8 mouse cellular contexts compared by ENCODE assay signal in genomic region chrX:74246693-74247092, GRCm38 (mm10). TPM values are rescaled to one million over a fixed set of nuclear protein-coding genes. Genes with fewer than 3 reads are reported as not detected.
DNase-seq lines count a peak whose midpoint lies in the region; ATAC-seq and TF ChIP-seq lines count a peak whose summit lies in the region.

No protein-coding gene starts in this region.

- peaks cover 71% of the 10 kb centered on the region for H3K79me2 ChIP-seq in C2C12 (ENCODE audit: control insufficient read depth, insufficient read depth)
- H3K79me2 ChIP-seq in myocyte (ENCODE audit: control insufficient read depth, insufficient read depth), result peaks cover 51% of the 10 kb centered on the region

- peak overlapping the region; percentile 93 for H3K27ac ChIP-seq in forebrain, embryonic 16.5 days (ENCODE audit: low read length)
- peak overlapping the region; percentile 87 for H3K27ac ChIP-seq in limb, embryonic 13.5 days

- no peak for ATAC-seq in erythroblast, adult 5-6 weeks (replicated peaks; ENCODE audit: low FRiP score, poor library complexity, severe bottlenecking)
- peak; percentile 14; the same call in 1 of the 2 replicates for ATAC-seq in forebrain, embryonic 16.5 days
- ATAC-seq in limb, embryonic 13.5 days (ENCODE audit: low FRiP score, low read depth), result peak; percentile 17; the same call in 1 of the 2 replicates

- H3K4me2 ChIP-seq in forebrain, embryonic 16.5 days (ENCODE audit: low read length), result peak overlapping the region; percentile 54
- peak overlapping the region; percentile 61 for H3K4me2 ChIP-seq in limb, embryonic 13.5 days (replicated peaks)
- peak overlapping the region; percentile 90 for H3K4me2 ChIP-seq in myocyte (ENCODE audit: low read depth)

- DNase-seq in cerebellum, adult 11 months, result no peak
- DNase-seq in left cerebral cortex, adult 9 months (ENCODE audit: low spot score in 2 of 2), result no peak

- peak overlapping the region; percentile 68 for H3K4me3 ChIP-seq in erythroblast, embryonic 14.5 days (replicated peaks)
- peak overlapping the region; percentile 30 for H3K4me3 ChIP-seq in C2C12 (ENCODE audit: insufficient read depth, poor library complexity, severe bottlenecking)
- peak overlapping the region; percentile 63 for H3K4me3 ChIP-seq in forebrain, embryonic 16.5 days (replicated peaks; ENCODE audit: low read length)
- peak overlapping the region; percentile 60 for H3K4me3 ChIP-seq in limb, embryonic 13.5 days
- peak overlapping the region; percentile 96 for H3K4me3 ChIP-seq in myocyte

- TF ChIP-seq POLR2A in myocyte (IDR thresholded peaks at IDR 0.05; ENCODE audit: insufficient read length, low read depth), result no peak

- 28% methylated on average over 15 of the region's 15 CpGs for WGBS in forebrain, embryonic 16.5 days
- 12% methylated on average over 14 of the region's 15 CpGs for WGBS in limb, embryonic 13.5 days

- H3K4me1 ChIP-seq in erythroblast, embryonic 14.5 days (ENCODE audit: control insufficient read depth), result peaks cover 52% of the 10 kb centered on the region
- peaks cover 21% of the 10 kb centered on the region for H3K4me1 ChIP-seq in forebrain, embryonic 16.5 days (replicated peaks; ENCODE audit: control insufficient read depth, insufficient read depth, low read length)
- peaks cover 18% of the 10 kb centered on the region for H3K4me1 ChIP-seq in limb, embryonic 13.5 days

- H3K79me3 ChIP-seq in C2C12 (ENCODE audit: low read depth), result peaks cover 48% of the 10 kb centered on the region

- TF ChIP-seq CTCF in C2C12 (IDR thresholded peaks at IDR 0.05; ENCODE audit: control insufficient read depth, insufficient read depth, insufficient read length), result no peak

- peaks cover 19% of the 10 kb centered on the region for H3K27me3 ChIP-seq in erythroblast, embryonic 14.5 days (ENCODE audit: control insufficient read depth)
- no peaks in the 10 kb centered on the region for H3K27me3 ChIP-seq in C2C12 (ENCODE audit: control insufficient read depth, insufficient read depth, insufficient read length)
- H3K27me3 ChIP-seq in forebrain, embryonic 16.5 days (replicated peaks; ENCODE audit: control insufficient read depth, insufficient read depth, low read length), result no peaks in the 10 kb centered on the region
- H3K27me3 ChIP-seq in limb, embryonic 13.5 days, result no peaks in the 10 kb centered on the region
- H3K27me3 ChIP-seq in myocyte (ENCODE audit: control insufficient read depth, insufficient read depth, insufficient read length), result no peaks in the 10 kb centered on the region

- H3K9me3 ChIP-seq in erythroblast, embryonic 14.5 days (ENCODE audit: control insufficient read depth, low read length), result peaks cover 5% of the 10 kb centered on the region
- H3K9me3 ChIP-seq in forebrain, embryonic 16.5 days (ENCODE audit: control insufficient read depth, low read length), result no peaks in the 10 kb centered on the region
- H3K9me3 ChIP-seq in limb, embryonic 13.5 days, result no peaks in the 10 kb centered on the region

- peak overlapping the region; percentile 54 for H3K9ac ChIP-seq in forebrain, embryonic 16.5 days (replicated peaks; ENCODE audit: low read depth, low read length)
- peak overlapping the region; percentile 64 for H3K9ac ChIP-seq in limb, embryonic 13.5 days

- H3K36me3 ChIP-seq in erythroblast, embryonic 14.5 days (ENCODE audit: control insufficient read depth), result peaks cover 2% of the 10 kb centered on the region
- H3K36me3 ChIP-seq in C2C12 (ENCODE audit: control insufficient read depth, insufficient read depth), result peaks cover 31% of the 10 kb centered on the region
- H3K36me3 ChIP-seq in forebrain, embryonic 16.5 days (ENCODE audit: control insufficient read depth, insufficient read depth), result 0 out of 2 replicates have a peak, but pooled peaks cover 5% of the 10 kb centered on the region
- peaks cover 15% of the 10 kb centered on the region for H3K36me3 ChIP-seq in limb, embryonic 13.5 days
- H3K36me3 ChIP-seq in myocyte (ENCODE audit: control insufficient read depth, insufficient read depth), result peaks cover 11% of the 10 kb centered on the region

- H3ac ChIP-seq in C2C12 (ENCODE audit: control insufficient read depth, insufficient read length, low read depth) (peak overlapping the region; percentile 71), myocyte (ENCODE audit: control insufficient read depth, insufficient read length) (peak overlapping the region; percentile 45)

TF ChIP-seq in C2C12, 6 proteins besides CTCF, POLR2A, EP300 and RAD21:
- TF ChIP-seq FOSL1 (IDR thresholded peaks at IDR 0.05; ENCODE audit: insufficient read depth, low read length, poor library complexity, severe bottlenecking) (no peak), CEBPB (IDR thresholded peaks at IDR 0.05; ENCODE audit: low read depth) (peak; percentile 78)
TF ChIP-seq in C2C12: peak in this region for 1.

TF ChIP-seq in myocyte, 11 proteins besides CTCF, POLR2A, EP300 and RAD21:
- TF ChIP-seq CEBPB (IDR thresholded peaks at IDR 0.05; ENCODE audit: insufficient read depth, poor library complexity, severe bottlenecking) (peak; percentile 81), E2F4 (IDR thresholded peaks at IDR 0.05; ENCODE audit: insufficient read depth) (no peak), SRF (IDR thresholded peaks at IDR 0.05; ENCODE audit: control insufficient read depth, insufficient read length, low read depth) (no peak), MAX (IDR thresholded peaks at IDR 0.05; ENCODE audit: low read depth) (no peak)

RNA-seq across cellular contexts. Expression of gene Flna, which starts 2.9 kb away (rescaled TPM):
- 0.80 and 0.87 TPM in 2 replicates for polyA plus RNA-seq in erythroblast, embryonic 14.5 days (2012)
- total RNA-seq in erythroblast, adult 5-6 weeks (2015; ENCODE audit: low replicate concordance), result 103 and 133 TPM in 2 replicates
- 189 and 215 TPM in 2 replicates for total RNA-seq in erythroblast, adult 5-6 weeks (2017; ENCODE audit: low replicate concordance)
- 1,024 TPM for polyA plus RNA-seq in C2C12 (2012; fragmentation: generic; extraction: Trizol)
- polyA plus RNA-seq in forebrain, embryonic 16.5 days (2015; fragmentation: Nextera tagmentation; extraction: Ambion mirVana), result 126 and 133 TPM in 2 replicates
- 275 and 314 TPM in 2 replicates for polyA plus RNA-seq in limb, embryonic 13.5 days (2015; fragmentation: Nextera tagmentation; extraction: Ambion mirVana)
- polyA plus RNA-seq in myocyte (2012; fragmentation: generic; extraction: Trizol), result 545 TPM

RNA-seq across cellular contexts. Expression of gene Emd, which starts 7.8 kb away (rescaled TPM):
- 2.0 and 2.5 TPM in 2 replicates for polyA plus RNA-seq in erythroblast, embryonic 14.5 days (2012)
- 26.3 and 29.0 TPM in 2 replicates for total RNA-seq in erythroblast, adult 5-6 weeks (2015; ENCODE audit: low replicate concordance)
- 5.7 and 25.5 TPM in 2 replicates for total RNA-seq in erythroblast, adult 5-6 weeks (2017; ENCODE audit: low replicate concordance)
- 172 TPM for polyA plus RNA-seq in C2C12 (2012; fragmentation: generic; extraction: Trizol)
- polyA plus RNA-seq in forebrain, embryonic 16.5 days (2015; fragmentation: Nextera tagmentation; extraction: Ambion mirVana), result 13.7 and 17.9 TPM in 2 replicates
- 26.7 and 27.8 TPM in 2 replicates for polyA plus RNA-seq in limb, embryonic 13.5 days (2015; fragmentation: Nextera tagmentation; extraction: Ambion mirVana)
- 67.1 TPM for polyA plus RNA-seq in myocyte (2012; fragmentation: generic; extraction: Trizol)

RNA-seq across cellular contexts. Expression of gene Rpl10, which starts 23.9 kb away (rescaled TPM):
- polyA plus RNA-seq in erythroblast, embryonic 14.5 days (2012), result 129 and 134 TPM in 2 replicates
- total RNA-seq in erythroblast, adult 5-6 weeks (2015; ENCODE audit: low replicate concordance), result 743 and 770 TPM in 2 replicates
- total RNA-seq in erythroblast, adult 5-6 weeks (2017; ENCODE audit: low replicate concordance), result 310 and 397 TPM in 2 replicates
- polyA plus RNA-seq in C2C12 (2012; fragmentation: generic; extraction: Trizol) (3,196 TPM), myocyte (2012; fragmentation: generic; extraction: Trizol) (2,470 TPM)
- 482 and 489 TPM in 2 replicates for polyA plus RNA-seq in forebrain, embryonic 16.5 days (2015; fragmentation: Nextera tagmentation; extraction: Ambion mirVana)
- 828 and 885 TPM in 2 replicates for polyA plus RNA-seq in limb, embryonic 13.5 days (2015; fragmentation: Nextera tagmentation; extraction: Ambion mirVana)

RNA-seq across cellular contexts. Expression of gene Taz, which starts 35.0 kb away (rescaled TPM):
- polyA plus RNA-seq in erythroblast, embryonic 14.5 days (2012), result 1.3 and 2.1 TPM in 2 replicates
- total RNA-seq in erythroblast, adult 5-6 weeks (2015; ENCODE audit: low replicate concordance), result 11.5 and 29.0 TPM in 2 replicates
- total RNA-seq in erythroblast, adult 5-6 weeks (2017; ENCODE audit: low replicate concordance), result 7.2 and 24.5 TPM in 2 replicates
- polyA plus RNA-seq in C2C12 (2012; fragmentation: generic; extraction: Trizol) (18.1 TPM), myocyte (2012; fragmentation: generic; extraction: Trizol) (28.2 TPM)
- 96.3 and 104 TPM in 2 replicates for polyA plus RNA-seq in forebrain, embryonic 16.5 days (2015; fragmentation: Nextera tagmentation; extraction: Ambion mirVana)
- 91.0 and 92.2 TPM in 2 replicates for polyA plus RNA-seq in limb, embryonic 13.5 days (2015; fragmentation: Nextera tagmentation; extraction: Ambion mirVana)

RNA-seq across cellular contexts. Expression of gene Dnase1l1, which starts 35.4 kb away (rescaled TPM):
- 0.25 and 0.32 TPM in 2 replicates for polyA plus RNA-seq in erythroblast, embryonic 14.5 days (2012)
- 27.9 and 29.0 TPM in 2 replicates for total RNA-seq in erythroblast, adult 5-6 weeks (2015; ENCODE audit: low replicate concordance)
- 17.3 and 29.3 TPM in 2 replicates for total RNA-seq in erythroblast, adult 5-6 weeks (2017; ENCODE audit: low replicate concordance)
- polyA plus RNA-seq in C2C12 (2012; fragmentation: generic; extraction: Trizol) (13.9 TPM), myocyte (2012; fragmentation: generic; extraction: Trizol) (17.0 TPM)
- polyA plus RNA-seq in forebrain, embryonic 16.5 days (2015; fragmentation: Nextera tagmentation; extraction: Ambion mirVana), result 2.8 and 3.1 TPM in 2 replicates
- 11.7 and 12.0 TPM in 2 replicates for polyA plus RNA-seq in limb, embryonic 13.5 days (2015; fragmentation: Nextera tagmentation; extraction: Ambion mirVana)

Comparison
In these comparisons a context has a peak if more than half of its experiments do, and no peak if none do; other contexts are left out.
1. H3K4me3 ChIP-seq: peak in every context shown above with its lines; median percentile 96 in myocyte; 68 in erythroblast, embryonic 14.5 days; 63 in forebrain, embryonic 16.5 days; 60 in limb, embryonic 13.5 days; 30 in C2C12.
2. RNA of gene Flna, which starts 2.9 kb away (polyA plus RNA-seq): 1,024 TPM in C2C12 (single experiment), 545 TPM in myocyte (single experiment), 275 to 314 TPM in limb, embryonic 13.5 days and 126 to 133 TPM in forebrain, embryonic 16.5 days; 0.80 to 0.87 TPM in erythroblast, embryonic 14.5 days; every median in the first group is over 10 times any median in the second.
3. Peak in every context shown above with its lines, with median percentiles within 50 percentile points of each other: H3K4me2 ChIP-seq.